Mouse (Mus musculus) embryonic facial prominence, embryonic 13.5 days (tissue): ENCODE data around the gene Polr1e. TPM values are rescaled to one million over a fixed set of nuclear protein-coding genes. Genes with fewer than 3 reads are reported as not detected.

Source experiments
- ATAC-seq: fragments of 200-750 bp; cut with Nextera tagmentation; 2 replicates; pipeline ENCODE4 v1.8.0; 2017; ENCODE audit warnings: low read depth; ENCODE audit not compliant: insufficient number of reproducible peaks, insufficient read depth, low FRiP score, low TSS enrichment
- H3K27ac ChIP-seq: fragments of 300-500 bp; sonication (generic); 2 replicates; pipeline ENCODE4 v1.5.1; 2015; ENCODE audit warnings: moderate library complexity, mild to moderate bottlenecking, inconsistent platforms
- H3K27me3 ChIP-seq: fragments of 300-500 bp; sonication (generic); 2 replicates; pipeline ENCODE4 v1.6.1; 2015; ENCODE audit warnings: mild to moderate bottlenecking, inconsistent platforms
- H3K36me3 ChIP-seq: fragments of 300-500 bp; sonication (generic); 2 replicates; pipeline ENCODE4 v1.6.1; 2015; ENCODE audit warnings: mild to moderate bottlenecking, inconsistent platforms
- H3K4me1 ChIP-seq: fragments of 300-500 bp; sonication (generic); 2 replicates; pipeline ENCODE4 v1.6.1; 2015; ENCODE audit warnings: inconsistent platforms
- H3K4me2 ChIP-seq: fragments of 300-500 bp; sonication (generic); 2 replicates; pipeline ENCODE4 v1.6.1; 2015; ENCODE audit warnings: moderate library complexity, mild to moderate bottlenecking, inconsistent platforms
- H3K4me3 ChIP-seq: fragments of 300-500 bp; sonication (generic); 2 replicates; pipeline ENCODE4 v1.5.1; 2015; ENCODE audit warnings: mild to moderate bottlenecking, inconsistent platforms
- H3K9ac ChIP-seq: fragments of 300-500 bp; sonication (generic); 2 replicates; pipeline ENCODE4 v1.6.1; 2015; ENCODE audit warnings: mild to moderate bottlenecking, inconsistent platforms
- H3K9me3 ChIP-seq: fragments of 300-500 bp; sonication (generic); 2 replicates; pipeline ENCODE4 v1.6.1; 2016; ENCODE audit warnings: inconsistent platforms
- WGBS: fragments of 180-500 bp; shearing (Covaris S2); methylation state at CpG from one replicate; pipeline ENCODE4 v1.1.7; 2015; ENCODE audit warnings: mixed read lengths; 5-methylcytosine and 5-hydroxymethylcytosine counted together
- polyA plus RNA-seq: library from polyadenylated mRNA; unstranded; fragments of >200 nt; fragmentation: Nextera tagmentation; extraction: Ambion mirVana; gene quantifications from 2 replicates; pipeline ENCODE4 v1.2.1, GENCODE M21; 2015

Gene Polr1e
- 38.8 and 48.9 TPM in 2 replicates for polyA plus RNA-seq

- Histone ChIP-seq H3K4me1 (peaks cover 17% of the 10 kb centered on the region), H3K4me3 (peak within 1 kb of the TSS; percentile 78), H3K9me3 (no peaks in the 10 kb centered on the region), H3K27me3 (no peaks in the 10 kb centered on the region), H3K4me2 (peak within 1 kb of the TSS; percentile 95), H3K36me3 (peaks cover 6% of the 10 kb centered on the region; the same call in 1 of the 2 replicates), H3K27ac (peak within 1 kb of the TSS; percentile 12; the same call in 1 of the 2 replicates), H3K9ac (peak within 1 kb of the TSS; percentile 77)
- WGBS = under 1% methylated on average over 29 of the region's 29 CpGs
- peak; percentile 80 for ATAC-seq
These were observed at the start of gene Polr1e for GRCm38 (mm10) chr4:45018452-45018980. Gene Polr1e, plus strand, starts transcription at chr4:45018583.

GRCm38 (mm10) chr4:44970056-44970455, 48.3 kb upstream of the Polr1e start:
- WGBS = 89% methylated on average over 7 of the region's 7 CpGs
- Histone ChIP-seq H3K27me3 (no peaks in the 10 kb centered on the region), H3K4me2 (no peak overlapping the region), H3K4me3 (no peak overlapping the region), H3K36me3 (no peaks in the 10 kb centered on the region), H3K9me3 (no peaks in the 10 kb centered on the region), H3K27ac (no peak overlapping the region), H3K9ac (no peak overlapping the region), H3K4me1 (peaks cover 9% of the 10 kb centered on the region; the same call in 1 of the 2 replicates)
- ATAC-seq = no peak

- Histone ChIP-seq H3K4me1 (peaks cover 9% of the 10 kb centered on the region; the same call in 1 of the 2 replicates), H3K4me3 (no peak overlapping the region), H3K9me3 (no peaks in the 10 kb centered on the region), H3K36me3 (no peaks in the 10 kb centered on the region), H3K9ac (no peak overlapping the region), H3K27me3 (no peaks in the 10 kb centered on the region), H3K4me2 (no peak overlapping the region), H3K27ac (no peak overlapping the region)
- 19% methylated on average over 10 of the region's 10 CpGs for WGBS
- ATAC-seq = no peak
These were observed 47.7 kb upstream of the Polr1e start for GRCm38 (mm10) chr4:44970612-44971110.

- Histone ChIP-seq H3K9ac (no peak overlapping the region), H3K4me2 (peak overlapping the region; percentile 47), H3K4me3 (peak overlapping the region; percentile 17; the same call in 1 of the 2 replicates), H3K9me3 (no peaks in the 10 kb centered on the region), H3K4me1 (peaks cover 9% of the 10 kb centered on the region; the same call in 1 of the 2 replicates), H3K27ac (no peak overlapping the region), H3K36me3 (no peaks in the 10 kb centered on the region), H3K27me3 (no peaks in the 10 kb centered on the region)
- ATAC-seq = no peak
- 14% methylated on average over 9 of the region's 9 CpGs for WGBS
These were observed 44.9 kb upstream of the Polr1e start for GRCm38 (mm10) chr4:44973450-44973849.

- ATAC-seq = no peak
- Histone ChIP-seq H3K9ac (0 out of 2 replicates have a peak overlapping the region, but pooled peaks have one; percentile 11), H3K36me3 (no peaks in the 10 kb centered on the region), H3K4me3 (peak overlapping the region; percentile 17; the same call in 1 of the 2 replicates), H3K27me3 (no peaks in the 10 kb centered on the region), H3K4me2 (peak overlapping the region; percentile 47), H3K27ac (no peak overlapping the region), H3K4me1 (peaks cover 9% of the 10 kb centered on the region; the same call in 1 of the 2 replicates), H3K9me3 (no peaks in the 10 kb centered on the region)
- WGBS = 45% methylated on average over 14 of the region's 14 CpGs
These were observed 44.5 kb upstream of the Polr1e start for GRCm38 (mm10) chr4:44973871-44974270.

GRCm38 (mm10) chr4:44974331-44974730, 44.1 kb upstream of the Polr1e start:
- Histone ChIP-seq H3K9me3 (no peaks in the 10 kb centered on the region), H3K4me2 (no peak overlapping the region), H3K27me3 (no peaks in the 10 kb centered on the region), H3K9ac (0 out of 2 replicates have a peak overlapping the region, but pooled peaks have one; percentile 11), H3K36me3 (no peaks in the 10 kb centered on the region), H3K4me1 (peaks cover 9% of the 10 kb centered on the region; the same call in 1 of the 2 replicates), H3K27ac (no peak overlapping the region), H3K4me3 (no peak overlapping the region)
- WGBS = 78% methylated on average over 8 of the region's 8 CpGs
- ATAC-seq = no peak

- 83% methylated on average over 6 of the region's 6 CpGs for WGBS
- H3K27me3 ChIP-seq = no peaks in the 10 kb centered on the region
- no peak for ATAC-seq
These were observed 42.3 kb upstream of the Polr1e start for GRCm38 (mm10) chr4:44976026-44976615.

GRCm38 (mm10) chr4:44976921-44977710, 41.3 kb upstream of the Polr1e start:
- H3K27me3 ChIP-seq = no peaks in the 10 kb centered on the region
- H3K9me3 ChIP-seq = no peaks in the 10 kb centered on the region
- no peaks in the 10 kb centered on the region for H3K36me3 ChIP-seq
- 87% methylated on average over 10 of the region's 10 CpGs for WGBS
- H3K4me2 ChIP-seq = no peak overlapping the region
- H3K9ac ChIP-seq = no peak overlapping the region
- peaks cover 14% of the 10 kb centered on the region for H3K4me1 ChIP-seq
- H3K27ac ChIP-seq = no peak overlapping the region
- ATAC-seq = no peak
- no peak overlapping the region for H3K4me3 ChIP-seq

More at GRCm38 (mm10) chr4:44976026-44976615, 42.3 kb upstream of the Polr1e start:
- H3K4me1 ChIP-seq = peaks cover 8% of the 10 kb centered on the region; the same call in 1 of the 2 replicates
- no peak overlapping the region for H3K4me2 ChIP-seq
- no peak overlapping the region for H3K9ac ChIP-seq
- no peak overlapping the region for H3K27ac ChIP-seq
- H3K36me3 ChIP-seq = no peaks in the 10 kb centered on the region
- no peaks in the 10 kb centered on the region for H3K9me3 ChIP-seq
- no peak overlapping the region for H3K4me3 ChIP-seq

GRCm38 (mm10) chr4:44978175-44978574, 40.2 kb upstream of the Polr1e start:
- ATAC-seq = no peak
- Histone ChIP-seq H3K9me3 (no peaks in the 10 kb centered on the region), H3K36me3 (no peaks in the 10 kb centered on the region), H3K27me3 (no peaks in the 10 kb centered on the region), H3K4me1 (peaks cover 24% of the 10 kb centered on the region), H3K4me2 (no peak overlapping the region), H3K4me3 (no peak overlapping the region), H3K9ac (no peak overlapping the region), H3K27ac (no peak overlapping the region)
- 67% methylated on average over 5 of the region's 5 CpGs for WGBS

GRCm38 (mm10) chr4:44979794-44980338, 38.5 kb upstream of the Polr1e start:
- Histone ChIP-seq H3K4me3 (no peak overlapping the region), H3K36me3 (peaks cover 12% of the 10 kb centered on the region), H3K4me2 (no peak overlapping the region), H3K4me1 (peaks cover 26% of the 10 kb centered on the region), H3K27me3 (no peaks in the 10 kb centered on the region), H3K9me3 (no peaks in the 10 kb centered on the region), H3K27ac (no peak overlapping the region), H3K9ac (no peak overlapping the region)
- 72% methylated on average over 7 of the region's 7 CpGs for whole genome bisulfite sequencing
- no peak for ATAC-seq

GRCm38 (mm10) chr4:44981280-44981973, 37.0 kb upstream of the Polr1e start, which contains the start of gene Grhpr:
Gene Grhpr, plus strand, starts transcription at chr4:44981395.
- peak; percentile 87 for ATAC-seq
- Histone ChIP-seq H3K27ac (peak within 1 kb of the TSS; percentile 81), H3K4me3 (peak within 1 kb of the TSS; percentile 81), H3K36me3 (peaks cover 25% of the 10 kb centered on the region), H3K27me3 (no peaks in the 10 kb centered on the region), H3K9me3 (no peaks in the 10 kb centered on the region), H3K9ac (peak within 1 kb of the TSS; percentile 90), H3K4me2 (peak within 1 kb of the TSS; percentile 83), H3K4me1 (peaks cover 26% of the 10 kb centered on the region)
- under 1% methylated on average over 40 of the region's 40 CpGs for WGBS
